15 mouse cellular contexts compared by ENCODE assay signal in the genomic region with DNA sequence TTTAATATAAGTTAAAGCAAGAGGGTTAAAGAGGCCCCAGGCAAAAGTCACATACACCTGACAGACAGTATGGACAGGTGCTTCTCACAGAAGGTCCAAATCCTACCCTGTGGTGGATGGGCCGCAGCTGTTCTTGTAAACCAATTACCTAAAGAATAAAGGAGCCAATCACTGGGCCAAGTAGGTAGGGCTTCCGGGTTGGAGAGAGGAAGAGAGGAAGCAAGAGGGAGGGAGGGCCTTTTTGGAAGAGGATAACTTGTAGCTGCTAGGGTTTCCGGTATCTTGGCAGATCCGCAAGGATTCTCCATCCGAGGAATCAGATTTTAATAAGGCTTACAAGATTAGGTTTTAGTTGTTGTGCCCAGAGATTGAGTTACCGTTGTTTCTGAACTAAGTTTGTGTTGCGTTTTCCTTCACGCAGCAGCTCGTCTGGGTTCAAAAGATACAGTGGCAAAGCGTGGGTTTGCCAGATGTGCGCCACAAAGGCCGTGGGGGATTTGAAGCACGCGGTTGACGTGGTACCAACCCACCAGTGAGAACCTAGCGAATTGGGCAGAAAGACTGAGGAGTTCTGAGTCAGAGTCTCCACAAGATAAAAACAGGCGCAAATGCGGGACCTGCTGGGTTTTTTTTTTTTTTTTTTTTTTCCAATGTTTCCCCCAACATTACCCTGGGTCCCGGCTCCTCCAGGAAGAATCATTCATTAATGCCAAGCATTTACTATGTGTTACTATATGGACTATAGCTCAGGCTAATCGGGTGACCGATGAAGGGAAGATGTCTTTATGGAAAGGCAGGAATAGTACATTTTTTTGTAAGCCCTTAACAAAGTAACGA.
"Had no signal": no experiment of that assay in that cellular context is flagged by ENCODE, and none has a peak within 500 bp of the region (broad histone marks: within the 10 kb centered on the region; RNA-seq: fewer than 3 reads in every experiment).

No protein-coding gene starts in this region.

- H3K4me2 ChIP-seq: limb, embryonic 12.5 days; limb, embryonic 15.5 days; liver, embryonic 11.5 days; lung, embryonic 14.5 days; midbrain, embryonic 12.5 days; neural tube, embryonic 13.5 days had no signal

- H3K27me3 ChIP-seq: limb, embryonic 12.5 days; limb, embryonic 15.5 days; midbrain, embryonic 12.5 days; neural tube, embryonic 13.5 days had no signal

- H3K4me1 ChIP-seq: limb, embryonic 12.5 days; limb, embryonic 15.5 days; midbrain, embryonic 12.5 days; neural tube, embryonic 13.5 days had no signal

- H3K27ac ChIP-seq: kidney, postnatal 0 days; limb, embryonic 12.5 days; limb, embryonic 15.5 days; liver, embryonic 14.5 days; macrophage; midbrain, embryonic 12.5 days; neural tube, embryonic 13.5 days had no signal

- H3K9me3 ChIP-seq: limb, embryonic 12.5 days; limb, embryonic 15.5 days; midbrain, embryonic 12.5 days; neural tube, embryonic 13.5 days had no signal

- ATAC-seq: liver, postnatal 0 days; midbrain, embryonic 16.5 days had no signal

- H3K4me3 ChIP-seq: limb, embryonic 12.5 days; limb, embryonic 15.5 days; midbrain, embryonic 12.5 days; myocyte; neural tube, embryonic 13.5 days had no signal

- H3K9ac ChIP-seq: limb, embryonic 12.5 days; limb, embryonic 15.5 days; liver, embryonic 14.5 days; liver, postnatal 0 days; lung, embryonic 14.5 days; midbrain, embryonic 12.5 days; neural tube, embryonic 13.5 days had no signal

- DNase-seq: kidney, adult 9 months; left cerebral cortex, postnatal 4 days; liver, postnatal 0 days; lung, embryonic 14.5 days; thymus, adult 18-20 months had no signal
